In the genomic region with DNA sequence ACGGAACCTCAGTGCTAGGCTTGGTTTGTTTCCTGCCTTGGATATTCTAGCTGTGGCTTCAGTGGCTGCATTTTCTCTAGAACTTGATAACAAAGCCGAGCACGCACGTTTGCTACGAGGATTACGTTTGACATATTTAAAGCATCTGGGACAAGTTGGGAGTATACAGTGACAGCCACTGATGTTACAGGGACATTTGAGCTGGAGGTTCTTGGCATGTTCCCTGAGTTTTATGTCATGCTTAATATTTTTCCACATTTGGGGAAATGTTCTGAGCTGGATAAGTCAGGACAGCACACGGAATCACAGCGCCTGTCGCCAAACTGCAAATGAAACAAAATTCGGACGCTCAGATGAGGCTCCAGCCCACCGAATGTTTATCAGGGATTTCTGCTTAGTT, we compare ENCODE assay signal across 16 mouse cellular contexts.
"Had no signal": no experiment of that assay in that cellular context is flagged by ENCODE, and none has a peak within 500 bp of the region (broad histone marks: within the 10 kb centered on the region; RNA-seq: fewer than 3 reads in every experiment).

No protein-coding gene starts in this region.

- H3K36me3 ChIP-seq: limb, embryonic 13.5 days; liver, embryonic 12.5 days; midbrain, embryonic 12.5 days; neural tube, embryonic 13.5 days had no signal

- H3K9me3 ChIP-seq: limb, embryonic 13.5 days; liver, embryonic 12.5 days; midbrain, embryonic 12.5 days; neural tube, embryonic 13.5 days had no signal

- H3K4me2 ChIP-seq: limb, embryonic 13.5 days; liver, embryonic 12.5 days; midbrain, embryonic 12.5 days; neural tube, embryonic 13.5 days had no signal

- H3K4me3 ChIP-seq: layer of hippocampus, adult 2 months; limb, embryonic 13.5 days; liver, embryonic 12.5 days; midbrain, embryonic 12.5 days; neural tube, embryonic 13.5 days had no signal

- H3K27me3 ChIP-seq: limb, embryonic 13.5 days; liver, embryonic 12.5 days; midbrain, embryonic 12.5 days; neural tube, embryonic 13.5 days had no signal

- H3K9ac ChIP-seq: limb, embryonic 13.5 days; liver, embryonic 12.5 days; midbrain, embryonic 12.5 days; neural tube, embryonic 13.5 days had no signal

- H3K4me1 ChIP-seq: limb, embryonic 13.5 days; liver, embryonic 12.5 days; neural tube, embryonic 13.5 days had no signal

- DNase-seq: kidney, adult 9 months; kidney, postnatal 10 days; kidney, postnatal 4 days; retina, postnatal 1 day; right cerebral cortex, postnatal 4 days; spleen, adult 18-20 months; thymus, adult 18-20 months; thymus, postnatal 14 days had no signal

- ATAC-seq: inflammation-experienced regulatory T-cells, adult 6 months; intestine, postnatal 0 days; liver, embryonic 12.5 days; midbrain, embryonic 16.5 days had no signal

- H3K27ac ChIP-seq: layer of hippocampus, adult 2 months; limb, embryonic 13.5 days; liver, embryonic 12.5 days; midbrain, embryonic 12.5 days; neural tube, embryonic 13.5 days had no signal
